Mouse (Mus musculus) lung, postnatal 10 days (tissue): Measurements from ENCODE around the gene Mpv17l2.

Experiments
- DNase-seq: peaks from one replicate; pipeline ENCODE4 v3.0.0; 2021

The Mpv17l2 gene

GRCm38 (mm10) chr8:70789046-70789445 is 28.3 kb upstream of the Mpv17l2 start:
- DNase-seq, result no peak

DNA sequence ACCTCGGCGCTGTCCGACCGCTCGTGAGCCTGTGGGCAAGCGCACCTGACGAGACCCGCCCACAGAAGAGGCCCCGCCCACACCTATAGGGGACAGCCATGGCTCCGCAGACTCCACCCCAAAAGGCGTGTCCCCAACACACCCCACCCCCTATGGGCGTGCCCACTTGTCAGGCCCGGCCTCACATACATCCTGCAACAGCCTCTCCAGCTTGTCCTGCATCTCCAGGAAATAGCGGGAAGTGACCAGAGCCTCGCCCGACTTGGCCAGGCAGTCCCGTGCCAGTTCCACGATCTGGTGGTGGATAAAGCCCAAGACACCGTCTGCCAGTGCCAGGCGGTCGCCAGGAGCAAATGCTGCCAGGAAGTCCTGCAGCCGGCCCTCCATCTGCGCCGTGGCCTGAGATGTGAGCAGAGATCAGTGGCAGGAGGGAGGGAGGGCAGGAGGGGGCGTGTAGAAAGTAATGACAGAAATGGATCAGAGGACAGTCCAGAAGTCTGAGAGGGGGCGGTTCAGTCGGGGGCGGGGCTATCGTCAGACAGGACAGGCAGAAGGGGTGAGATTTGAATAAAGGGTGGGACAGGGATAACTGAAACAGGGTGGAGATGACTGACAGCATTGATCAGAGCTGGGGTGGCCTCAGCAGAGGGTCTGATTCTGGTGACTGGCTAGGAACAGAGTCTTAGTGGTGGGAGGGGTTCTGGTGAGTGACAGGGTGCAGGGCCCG is 27.4 kb upstream of the Mpv17l2 start:
- peak; percentile 76 for DNase-seq

GRCm38 (mm10) chr8:70787051-70787445 is 26.3 kb upstream of the Mpv17l2 start:
- DNase-seq, result no peak

GRCm38 (mm10) chr8:70786291-70787050 is 25.7 kb upstream of the Mpv17l2 start:
- no peak for DNase-seq

DNA sequence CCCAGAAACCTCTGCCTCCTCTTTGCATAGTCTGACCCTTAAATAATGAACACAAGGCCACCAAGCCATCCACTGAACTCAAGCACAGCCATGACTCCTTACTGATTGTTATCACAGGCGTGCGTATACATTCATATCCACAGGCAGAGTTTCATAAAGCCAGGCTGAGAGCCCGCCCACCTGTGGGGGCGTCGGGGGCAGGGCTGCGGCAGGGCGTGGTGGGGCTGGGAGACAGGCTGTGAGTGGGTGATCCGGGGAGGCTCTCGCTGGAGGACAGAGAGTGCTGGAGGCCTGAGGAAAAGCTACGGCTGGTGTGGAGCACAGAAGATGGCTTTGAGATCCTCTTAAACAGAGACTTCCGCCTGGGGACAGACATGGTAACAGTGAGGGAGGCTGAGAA is 19.3 kb upstream of the Mpv17l2 start:
- DNase-seq, result no peak

GRCm38 (mm10) chr8:70776496-70777444 is 16.0 kb upstream of the Mpv17l2 start, which contains the start of gene Pik3r2:
Gene Pik3r2, minus strand, starts transcription at chr8:70776713.
- DNase-seq, result peak; percentile 99

DNA sequence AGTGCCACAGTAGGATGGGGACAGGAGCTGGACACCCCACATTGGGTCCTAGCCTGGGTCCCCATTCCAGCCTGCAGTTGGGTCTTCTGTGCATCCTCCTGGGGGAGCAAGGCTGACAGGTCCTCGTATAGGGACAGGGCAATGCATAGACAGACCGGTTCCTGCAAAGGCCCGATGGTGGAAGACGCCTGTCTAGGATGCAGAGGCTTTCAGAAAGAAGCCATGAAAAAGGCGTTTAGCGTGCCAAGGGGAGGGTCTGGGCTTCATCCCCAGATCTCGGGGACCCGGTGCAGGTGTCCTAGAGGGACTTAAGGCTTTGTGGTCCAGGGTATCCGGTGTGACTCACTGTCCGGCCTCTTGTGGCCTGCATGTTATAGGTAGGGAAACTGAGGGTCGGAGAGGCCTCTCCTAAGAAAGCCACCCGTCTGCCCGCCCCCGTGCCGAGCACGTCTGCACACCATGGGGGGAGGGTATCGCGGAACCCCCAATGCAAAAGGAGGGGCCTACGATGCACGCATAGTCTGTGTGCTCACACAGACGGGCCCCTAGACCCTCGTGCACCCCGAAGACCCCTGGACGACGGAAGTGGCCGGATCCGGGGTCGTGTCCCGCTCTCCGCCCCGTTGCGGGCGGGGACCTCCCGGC is 15.2 kb upstream of the Mpv17l2 start:
- DNase-seq, result no peak

GRCm38 (mm10) chr8:70775227-70775626 is 14.5 kb upstream of the Mpv17l2 start:
- no peak for DNase-seq

- no peak for DNase-seq
Measured at GRCm38 (mm10) chr8:70774740-70775139, 14.0 kb upstream of the Mpv17l2 start.

DNA sequence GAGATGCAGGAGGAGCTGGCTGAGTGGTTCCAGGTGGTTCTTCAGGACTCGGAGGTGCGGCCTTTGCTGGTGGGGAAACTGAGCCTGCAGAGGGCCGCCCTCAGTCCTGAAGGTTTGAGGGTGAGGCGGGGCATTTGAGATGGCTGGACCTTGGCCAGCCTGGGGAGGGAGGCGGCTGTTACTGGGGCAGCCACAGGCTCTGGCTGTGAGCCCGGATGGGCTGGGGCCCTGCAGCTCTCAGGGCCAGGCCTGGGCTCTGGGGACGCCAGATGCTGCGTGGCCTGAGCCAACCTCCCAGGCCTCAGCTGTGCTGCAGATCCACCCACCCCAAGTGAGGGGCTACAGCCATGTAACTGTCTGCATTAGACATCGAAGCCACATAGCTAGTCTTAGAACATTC is 13.1 kb upstream of the Mpv17l2 start:
- peak; percentile 86 for DNase-seq

GRCm38 (mm10) chr8:70773410-70773809 is 12.7 kb upstream of the Mpv17l2 start:
- DNase-seq, result no peak

DNA sequence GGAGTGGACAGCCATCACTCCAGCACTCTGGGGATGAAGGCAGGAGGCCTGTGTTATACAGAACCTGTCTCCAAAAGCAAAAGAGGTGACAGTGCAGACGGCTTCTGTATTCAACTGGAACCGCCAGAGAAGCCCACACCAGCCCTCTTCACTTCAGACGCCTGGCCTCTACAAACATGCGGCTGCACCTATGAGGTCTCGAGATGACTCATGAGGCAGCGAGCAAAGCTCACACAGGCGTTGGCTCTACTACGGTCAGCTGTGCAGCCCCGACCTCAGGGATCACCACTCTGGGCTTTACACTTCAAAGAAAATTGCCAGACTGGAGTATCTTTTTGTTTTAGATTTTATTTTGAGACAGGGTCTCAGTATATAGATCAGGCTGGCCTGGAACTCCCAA is 12.1 kb upstream of the Mpv17l2 start:
- DNase-seq, result no peak

- DNase-seq, result no peak
Measured at GRCm38 (mm10) chr8:70772075-70772474, 11.3 kb upstream of the Mpv17l2 start.

DNA sequence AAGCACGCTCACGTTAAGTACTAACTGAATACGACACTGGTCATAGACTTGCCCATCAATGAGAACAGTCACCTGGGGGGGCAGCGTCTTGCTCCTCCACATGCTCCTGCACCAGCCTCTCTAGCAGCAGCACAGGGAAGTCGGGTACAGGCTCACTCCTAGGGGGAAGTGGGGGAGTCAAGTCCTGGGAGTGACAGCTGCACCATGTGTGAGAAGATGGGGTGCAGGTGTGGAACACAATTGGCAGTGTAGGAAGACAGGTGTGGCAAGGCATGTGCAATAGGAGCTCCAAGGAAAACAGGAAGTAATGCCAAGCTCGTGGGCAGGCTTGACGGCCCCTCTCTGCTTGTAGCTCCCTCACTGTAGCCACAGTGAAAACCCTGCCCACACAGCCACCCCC is 10.5 kb upstream of the Mpv17l2 start:
- no peak for DNase-seq

GRCm38 (mm10) chr8:70770748-70771147 is 10.0 kb upstream of the Mpv17l2 start:
- no peak for DNase-seq

- DNase-seq, result no peak
Measured at GRCm38 (mm10) chr8:70769858-70770257, 9.1 kb upstream of the Mpv17l2 start.

GRCm38 (mm10) chr8:70769359-70769758 is 8.6 kb upstream of the Mpv17l2 start:
- DNase-seq, result peak; percentile 96

GRCm38 (mm10) chr8:70768956-70769355 is 8.2 kb upstream of the Mpv17l2 start:
- DNase-seq, result no peak

DNA sequence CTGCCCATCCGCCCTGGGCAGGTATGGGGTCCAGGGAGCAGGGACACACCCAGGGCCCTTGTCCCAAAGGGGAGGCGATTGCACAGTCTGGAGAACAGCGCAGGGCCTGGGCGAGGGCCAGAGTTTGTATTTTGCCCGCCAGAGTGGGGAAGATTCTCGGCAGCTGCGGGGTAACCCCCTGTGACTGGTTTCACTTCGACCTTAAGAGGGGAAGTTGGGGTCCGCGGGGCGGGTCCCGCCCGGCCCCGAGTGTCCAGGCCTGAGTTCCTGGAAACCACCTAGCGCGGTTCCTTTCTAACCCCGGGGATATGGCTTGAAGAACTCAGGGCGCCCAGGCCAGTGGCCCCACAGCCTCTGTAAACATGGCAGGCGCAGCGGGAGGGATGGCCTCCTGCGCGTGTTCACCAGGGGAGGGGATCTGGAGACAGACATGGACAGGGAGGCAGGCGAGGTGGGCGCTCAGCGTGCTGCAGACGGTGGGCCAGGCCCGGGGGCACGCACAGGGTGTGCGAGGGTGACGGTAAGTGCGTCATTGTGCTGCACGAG is 7.6 kb upstream of the Mpv17l2 start:
- no peak for DNase-seq

DNA sequence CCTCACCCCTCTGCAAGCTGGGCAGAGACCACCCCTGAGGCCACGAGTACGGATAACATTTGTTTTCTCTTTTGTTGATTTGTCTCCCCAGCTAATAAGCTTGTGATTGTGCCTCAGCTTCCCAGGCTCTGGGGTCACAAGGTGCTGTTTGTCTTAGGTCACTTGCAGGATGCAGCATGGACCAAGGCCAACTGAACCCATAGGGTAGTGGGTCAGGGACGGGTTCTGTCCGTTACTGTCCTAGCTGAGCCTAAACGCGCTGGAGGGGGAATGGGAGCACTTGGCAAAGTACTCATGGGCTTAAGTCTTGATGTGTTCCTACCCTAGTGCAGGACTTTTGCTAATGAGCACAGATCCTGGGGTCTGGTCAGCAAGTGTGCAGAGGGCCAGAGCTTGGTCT is 6.8 kb upstream of the Mpv17l2 start:
- no peak for DNase-seq

DNA sequence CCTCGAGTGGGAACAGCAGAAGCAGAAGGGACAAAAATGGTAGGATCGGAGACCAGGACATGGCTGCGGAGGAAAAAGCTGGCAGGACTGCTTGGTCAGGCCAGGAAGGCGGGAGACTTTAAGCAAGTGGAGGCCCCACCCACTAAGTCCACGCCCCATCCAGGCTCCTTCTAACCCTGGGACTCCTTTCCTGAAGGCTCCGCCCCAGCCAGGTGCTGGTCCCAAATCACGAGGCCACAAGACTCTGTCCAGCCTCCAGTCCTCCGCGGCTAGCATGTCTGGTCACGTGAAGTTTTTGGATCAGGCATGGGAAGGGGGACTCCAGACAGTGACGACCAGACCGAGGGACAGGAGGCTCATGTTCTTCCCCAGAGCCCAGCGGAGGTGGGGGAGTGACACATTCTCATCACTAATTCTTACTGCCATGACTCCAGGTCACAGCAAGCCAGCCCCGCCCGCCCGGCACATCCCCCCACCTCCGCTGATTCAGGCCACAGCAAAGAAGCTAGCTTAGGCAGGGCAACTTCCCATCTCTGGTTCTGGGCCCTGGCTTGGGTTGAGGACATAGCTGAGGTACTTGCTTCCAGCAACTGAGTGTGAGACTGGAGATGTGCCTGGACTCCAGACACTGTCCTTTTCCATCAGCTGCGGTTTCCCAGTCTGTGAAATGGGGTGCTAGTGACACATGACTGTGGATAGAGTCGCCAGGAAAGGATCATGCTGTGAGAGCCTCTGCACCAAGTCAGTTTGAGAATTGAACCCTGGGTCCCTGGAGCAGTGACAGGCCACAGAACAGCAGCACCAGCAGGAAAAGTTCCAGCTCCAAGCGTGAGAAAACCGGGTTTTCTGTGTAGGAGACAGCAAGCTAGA is 6.1 kb upstream of the Mpv17l2 start:
- peak; percentile 91 for DNase-seq
